Mouse (Mus musculus): ENCODE results near the gene Gstm5. TPM values are rescaled to one million over a fixed set of nuclear protein-coding genes. Genes with fewer than 3 reads are reported as not detected.

Gstm5 gene
- polyA plus RNA-seq (2014; fragmentation: Nextera tagmentation; extraction: Ambion mirVana), result 154 and 167 TPM in 2 replicates

GRCm38 (mm10) chr3:107895720-107896569 lies at the start of gene Gstm5:
Gene Gstm5, plus strand, starts transcription at chr3:107895821.
- 6% methylated on average over 40 of the region's 40 CpGs for WGBS
- H3K27me3 ChIP-seq (replicated peaks; ENCODE audit: control insufficient read depth, insufficient read depth, low read length), result no peaks in the 10 kb centered on the region

GRCm38 (mm10) chr3:107846175-107846574 lies 49.4 kb upstream of the Gstm5 start:
- H3K27me3 ChIP-seq (replicated peaks; ENCODE audit: control insufficient read depth, insufficient read depth, low read length), result no peaks in the 10 kb centered on the region; the same call in 1 of the 2 replicates
- DNase-seq (ENCODE audit: low spot score) (no peak), ATAC-seq (replicated peaks; ENCODE audit: low FRiP score) (no peak)
- H3K9me3 ChIP-seq (ENCODE audit: control insufficient read depth, low read length), result no peaks in the 10 kb centered on the region
- H3K4me1 ChIP-seq (replicated peaks; ENCODE audit: control insufficient read depth, insufficient read depth, low read length), result peaks cover 19% of the 10 kb centered on the region; the same call in 1 of the 2 replicates
- no peak overlapping the region for H3K9ac ChIP-seq (ENCODE audit: low read depth, low read length)
- H3K4me3 ChIP-seq (ENCODE audit: low read depth, low read length), result no peak overlapping the region
- no peaks in the 10 kb centered on the region for H3K36me3 ChIP-seq (ENCODE audit: control insufficient read depth, insufficient read depth, low read length)
- 28% methylated on average over 1 of the region's 1 CpGs for WGBS
- no peak overlapping the region for H3K4me2 ChIP-seq
- no peak overlapping the region for H3K27ac ChIP-seq (ENCODE audit: low read depth, low read length)

More at GRCm38 (mm10) chr3:107895720-107896569, at the start of gene Gstm5:
- H3K4me1 ChIP-seq (replicated peaks; ENCODE audit: control insufficient read depth, insufficient read depth, low read length), result peaks cover 3% of the 10 kb centered on the region; the same call in 1 of the 2 replicates
- peak within 1 kb of the TSS; percentile 85 for H3K4me2 ChIP-seq
- no peaks in the 10 kb centered on the region for H3K36me3 ChIP-seq (ENCODE audit: control insufficient read depth, insufficient read depth, low read length)
- peak within 1 kb of the TSS; percentile 84 for H3K27ac ChIP-seq (ENCODE audit: low read depth, low read length)
- peak; percentile 83 for DNase-seq (ENCODE audit: low spot score)
- no peaks in the 10 kb centered on the region for H3K9me3 ChIP-seq (ENCODE audit: control insufficient read depth, low read length)
- H3K9ac ChIP-seq (ENCODE audit: low read depth, low read length), result peak within 1 kb of the TSS; percentile 78
- peak within 1 kb of the TSS; percentile 60 for H3K4me3 ChIP-seq (ENCODE audit: low read depth, low read length)
- ATAC-seq (replicated peaks; ENCODE audit: low FRiP score), result peak; percentile 92

GRCm38 (mm10) chr3:107846835-107847234 lies 48.8 kb upstream of the Gstm5 start:
- WGBS, result 37% methylated on average over 3 of the region's 3 CpGs
- no peak for ATAC-seq (replicated peaks; ENCODE audit: low FRiP score)
- no peak overlapping the region for H3K9ac ChIP-seq (ENCODE audit: low read depth, low read length)
- H3K4me3 ChIP-seq (ENCODE audit: low read depth, low read length), result no peak overlapping the region
- DNase-seq (ENCODE audit: low spot score), result no peak
- H3K4me2 ChIP-seq, result no peak overlapping the region
- peaks cover 19% of the 10 kb centered on the region; the same call in 1 of the 2 replicates for H3K4me1 ChIP-seq (replicated peaks; ENCODE audit: control insufficient read depth, insufficient read depth, low read length)
- H3K36me3 ChIP-seq (ENCODE audit: control insufficient read depth, insufficient read depth, low read length), result no peaks in the 10 kb centered on the region
- no peak overlapping the region; the same call in 1 of the 2 replicates for H3K27ac ChIP-seq (ENCODE audit: low read depth, low read length)
- no peaks in the 10 kb centered on the region for H3K9me3 ChIP-seq (ENCODE audit: control insufficient read depth, low read length)
- H3K27me3 ChIP-seq (replicated peaks; ENCODE audit: control insufficient read depth, insufficient read depth, low read length), result no peaks in the 10 kb centered on the region; the same call in 1 of the 2 replicates

- ATAC-seq (replicated peaks; ENCODE audit: low FRiP score), result no peak
- 43% methylated on average over 4 of the region's 4 CpGs for WGBS
- no peak overlapping the region for H3K4me2 ChIP-seq
These were observed 47.5 kb upstream of the Gstm5 start for GRCm38 (mm10) chr3:107848126-107848525.

GRCm38 (mm10) chr3:107849000-107849692 lies 46.5 kb upstream of the Gstm5 start:
- WGBS, result 57% methylated on average over 6 of the region's 6 CpGs
- ATAC-seq (replicated peaks; ENCODE audit: low FRiP score), result no peak
- H3K9me3 ChIP-seq (ENCODE audit: control insufficient read depth, low read length), result no peaks in the 10 kb centered on the region

More at GRCm38 (mm10) chr3:107848126-107848525, 47.5 kb upstream of the Gstm5 start:
- Histone ChIP-seq H3K27me3 (replicated peaks; ENCODE audit: control insufficient read depth, insufficient read depth, low read length) (no peaks in the 10 kb centered on the region; the same call in 1 of the 2 replicates), H3K4me1 (replicated peaks; ENCODE audit: control insufficient read depth, insufficient read depth, low read length) (peaks cover 19% of the 10 kb centered on the region; the same call in 1 of the 2 replicates), H3K9ac (ENCODE audit: low read depth, low read length) (no peak overlapping the region), H3K4me3 (ENCODE audit: low read depth, low read length) (no peak overlapping the region), H3K36me3 (ENCODE audit: control insufficient read depth, insufficient read depth, low read length) (no peaks in the 10 kb centered on the region), H3K27ac (ENCODE audit: low read depth, low read length) (no peak overlapping the region), H3K9me3 (ENCODE audit: control insufficient read depth, low read length) (no peaks in the 10 kb centered on the region)
- DNase-seq (ENCODE audit: low spot score), result no peak

GRCm38 (mm10) chr3:107849693-107850031 lies 46.0 kb upstream of the Gstm5 start:
- WGBS, result 46% methylated on average over 2 of the region's 2 CpGs
- Histone ChIP-seq H3K4me1 (replicated peaks; ENCODE audit: control insufficient read depth, insufficient read depth, low read length) (peaks cover 19% of the 10 kb centered on the region; the same call in 1 of the 2 replicates), H3K9me3 (ENCODE audit: control insufficient read depth, low read length) (no peaks in the 10 kb centered on the region), H3K4me3 (ENCODE audit: low read depth, low read length) (no peak overlapping the region), H3K4me2 (no peak overlapping the region), H3K27ac (ENCODE audit: low read depth, low read length) (no peak overlapping the region), H3K27me3 (replicated peaks; ENCODE audit: control insufficient read depth, insufficient read depth, low read length) (no peaks in the 10 kb centered on the region; the same call in 1 of the 2 replicates), H3K9ac (ENCODE audit: low read depth, low read length) (no peak overlapping the region), H3K36me3 (ENCODE audit: control insufficient read depth, insufficient read depth, low read length) (no peaks in the 10 kb centered on the region)
- DNase-seq (ENCODE audit: low spot score) (no peak), ATAC-seq (replicated peaks; ENCODE audit: low FRiP score) (0 out of 2 replicates have a peak, but pooled peaks have one; percentile 54)

More at GRCm38 (mm10) chr3:107849000-107849692, 46.5 kb upstream of the Gstm5 start:
- H3K27me3 ChIP-seq (replicated peaks; ENCODE audit: control insufficient read depth, insufficient read depth, low read length), result no peaks in the 10 kb centered on the region; the same call in 1 of the 2 replicates
- no peaks in the 10 kb centered on the region for H3K36me3 ChIP-seq (ENCODE audit: control insufficient read depth, insufficient read depth, low read length)
- H3K9ac ChIP-seq (ENCODE audit: low read depth, low read length), result no peak overlapping the region
- no peak overlapping the region for H3K4me2 ChIP-seq
- H3K4me1 ChIP-seq (replicated peaks; ENCODE audit: control insufficient read depth, insufficient read depth, low read length), result peaks cover 19% of the 10 kb centered on the region; the same call in 1 of the 2 replicates
- H3K27ac ChIP-seq (ENCODE audit: low read depth, low read length), result no peak overlapping the region
- H3K4me3 ChIP-seq (ENCODE audit: low read depth, low read length), result no peak overlapping the region
- DNase-seq (ENCODE audit: low spot score), result no peak

GRCm38 (mm10) chr3:107850418-107851031 lies 45.1 kb upstream of the Gstm5 start:
- Histone ChIP-seq H3K9ac (ENCODE audit: low read depth, low read length) (no peak overlapping the region), H3K4me1 (replicated peaks; ENCODE audit: control insufficient read depth, insufficient read depth, low read length) (peaks cover 19% of the 10 kb centered on the region; the same call in 1 of the 2 replicates), H3K27ac (ENCODE audit: low read depth, low read length) (peak overlapping the region; percentile 32; the same call in 1 of the 2 replicates), H3K4me3 (ENCODE audit: low read depth, low read length) (no peak overlapping the region), H3K36me3 (ENCODE audit: control insufficient read depth, insufficient read depth, low read length) (no peaks in the 10 kb centered on the region), H3K9me3 (ENCODE audit: control insufficient read depth, low read length) (no peaks in the 10 kb centered on the region), H3K4me2 (no peak overlapping the region), H3K27me3 (replicated peaks; ENCODE audit: control insufficient read depth, insufficient read depth, low read length) (no peaks in the 10 kb centered on the region; the same call in 1 of the 2 replicates)
- DNase-seq (ENCODE audit: low spot score), result peak; percentile 52
- no peak for ATAC-seq (replicated peaks; ENCODE audit: low FRiP score)
- 35% methylated on average over 12 of the region's 12 CpGs for WGBS

- DNase-seq (ENCODE audit: low spot score) (no peak), ATAC-seq (replicated peaks; ENCODE audit: low FRiP score) (no peak)
- no peak overlapping the region for H3K4me3 ChIP-seq (ENCODE audit: low read depth, low read length)
- no peaks in the 10 kb centered on the region; the same call in 1 of the 2 replicates for H3K27me3 ChIP-seq (replicated peaks; ENCODE audit: control insufficient read depth, insufficient read depth, low read length)
- H3K4me1 ChIP-seq (replicated peaks; ENCODE audit: control insufficient read depth, insufficient read depth, low read length), result peaks cover 16% of the 10 kb centered on the region; the same call in 1 of the 2 replicates
- H3K9me3 ChIP-seq (ENCODE audit: control insufficient read depth, low read length), result no peaks in the 10 kb centered on the region
- no peak overlapping the region for H3K27ac ChIP-seq (ENCODE audit: low read depth, low read length)
- no peak overlapping the region for H3K4me2 ChIP-seq
- no peaks in the 10 kb centered on the region for H3K36me3 ChIP-seq (ENCODE audit: control insufficient read depth, insufficient read depth, low read length)
- no peak overlapping the region for H3K9ac ChIP-seq (ENCODE audit: low read depth, low read length)
- WGBS, result 31% methylated on average over 7 of the region's 7 CpGs
These were observed 42.8 kb upstream of the Gstm5 start for GRCm38 (mm10) chr3:107852786-107853185.
